Mouse (Mus musculus): ENCODE results near the gene Atxn2.
A peak's percentile ranks its signal among the peaks of the same experiment; 100 is the strongest.
"Not testable (repeated sequence)": the region's sequence is repeated elsewhere in the genome, so short reads cannot be mapped to it uniquely, and the experiment has no call there.

The Atxn2 gene

DNA sequence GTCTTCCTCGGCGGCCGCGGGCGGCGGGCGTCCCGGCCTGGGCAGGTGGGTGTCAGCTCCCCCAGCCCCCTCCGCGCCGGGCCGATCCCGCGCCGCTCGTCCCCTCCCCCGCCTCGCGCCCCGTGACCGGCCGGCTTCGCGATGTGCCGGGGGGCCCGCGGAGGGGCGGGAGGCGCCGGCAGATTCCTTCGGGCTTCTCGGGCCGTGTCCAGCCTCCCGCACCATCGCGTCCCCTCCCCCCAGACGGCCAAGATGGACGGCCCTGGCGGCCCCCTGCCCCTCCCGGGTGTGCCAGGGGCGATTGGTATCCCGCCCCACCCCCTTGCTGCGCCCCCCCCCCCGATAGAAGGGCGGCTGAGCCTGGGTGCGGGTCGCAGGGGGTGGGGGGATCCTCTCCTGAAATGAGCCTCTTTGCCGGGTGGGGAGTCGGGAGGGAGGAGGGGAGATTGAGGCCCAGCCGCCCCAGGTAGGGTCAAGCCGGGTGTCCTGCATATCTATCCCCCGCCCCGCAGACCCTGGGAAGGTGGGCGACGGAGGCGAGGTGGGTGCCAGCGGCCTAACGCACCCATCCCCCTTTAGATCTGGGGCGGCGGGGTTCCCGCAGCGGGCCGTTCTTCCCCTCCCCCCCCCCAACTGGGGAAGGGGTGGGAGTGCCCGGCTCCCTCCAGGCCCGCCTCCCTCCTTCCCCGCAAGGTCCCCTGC, 1.2 kb downstream of the Atxn2 start:
- peak; percentile 26 to 47 for DNase-seq

DNA sequence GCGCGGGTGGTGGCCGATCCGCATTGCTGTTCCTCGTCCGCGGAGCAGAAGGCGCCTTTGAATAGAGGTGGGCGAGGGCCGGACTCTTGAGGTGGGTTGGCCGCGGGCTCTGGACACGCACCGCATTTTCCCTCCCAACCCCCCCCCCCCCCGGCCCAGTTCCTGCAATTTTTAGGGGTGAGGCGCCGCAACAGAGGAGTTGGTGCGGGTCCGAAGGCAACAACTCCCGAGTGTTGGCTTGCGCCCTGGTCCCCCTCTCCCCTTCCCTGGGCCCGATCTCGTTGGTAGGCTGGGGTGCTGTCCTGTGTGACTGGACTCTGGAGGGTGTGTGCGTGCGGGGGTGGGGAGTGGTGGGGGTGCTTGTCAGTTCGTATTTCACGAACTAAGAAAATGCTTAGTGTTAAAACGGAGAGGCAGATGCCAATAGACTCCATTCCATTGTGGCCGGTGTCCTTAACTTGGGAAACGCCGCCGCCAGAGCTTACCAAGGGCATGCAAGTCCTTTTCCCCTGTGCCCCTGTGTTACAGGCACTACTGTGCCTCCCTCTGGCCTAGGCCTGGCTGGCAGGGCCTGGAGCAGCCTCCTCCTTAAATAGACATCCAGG, 1.9 kb downstream of the Atxn2 start:
- DNase-seq, result peak; percentile 48 to 54

DNA sequence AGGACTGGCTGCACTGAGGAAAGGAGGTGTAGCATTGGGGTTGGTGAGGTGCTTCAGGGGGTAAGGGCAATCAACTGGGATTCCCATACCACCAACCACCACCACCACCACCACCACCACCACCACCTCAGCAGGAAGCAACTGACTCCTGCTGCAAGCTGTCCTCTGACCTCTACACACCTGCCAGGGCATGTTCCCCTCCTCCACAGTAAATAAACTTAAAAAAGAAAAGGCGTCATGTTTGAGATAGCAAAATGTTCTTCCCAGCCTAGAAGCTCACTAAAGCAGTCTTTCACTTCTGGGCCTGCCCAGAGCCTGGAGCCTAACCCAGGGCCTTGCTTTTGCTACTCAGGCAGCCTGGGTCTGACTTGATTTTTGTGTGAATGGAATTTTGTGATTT, 3.2 kb downstream of the Atxn2 start:
- DNase-seq, result no peak

DNA sequence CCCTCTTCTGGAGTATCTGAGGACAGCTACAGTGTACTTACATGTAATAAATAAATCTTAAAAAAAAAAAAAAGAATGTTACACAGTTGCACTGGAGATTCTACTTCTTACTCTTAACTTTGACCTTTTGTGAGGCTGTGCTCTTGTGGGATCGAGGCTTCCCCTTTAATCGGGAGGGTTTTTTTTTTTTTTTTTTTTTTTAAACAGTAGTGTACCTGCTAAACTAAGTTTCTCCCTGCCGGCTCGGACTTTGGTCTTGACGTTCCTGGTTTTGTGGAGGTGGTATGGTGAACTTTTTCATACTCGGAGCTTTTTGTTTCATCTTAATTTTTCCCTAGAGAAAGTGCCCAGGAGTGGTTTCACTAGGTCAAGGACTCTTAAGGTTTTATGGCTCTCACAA, 3.8 kb downstream of the Atxn2 start:
- no peak for DNase-seq

DNA sequence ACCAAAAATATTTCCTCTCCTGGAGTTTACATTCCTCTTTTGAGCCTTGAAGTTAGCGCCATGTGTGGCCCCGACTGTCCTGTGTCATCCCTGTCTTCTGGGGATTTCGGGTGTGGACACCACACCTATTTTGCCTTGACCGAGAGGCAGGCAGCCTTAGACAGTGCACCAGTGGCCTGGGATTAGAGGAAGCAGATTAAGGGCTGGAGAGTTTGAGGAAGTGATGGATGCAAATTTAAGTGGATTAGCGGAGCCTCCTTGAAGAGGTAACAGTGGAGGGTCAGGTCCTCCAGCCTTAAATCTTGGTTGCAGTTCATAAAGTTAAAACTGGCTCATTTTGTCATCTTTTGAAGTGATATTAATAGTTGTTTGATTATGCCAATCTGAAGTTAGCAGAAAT, 7.3 kb downstream of the Atxn2 start:
- DNase-seq, result no peak

DNA sequence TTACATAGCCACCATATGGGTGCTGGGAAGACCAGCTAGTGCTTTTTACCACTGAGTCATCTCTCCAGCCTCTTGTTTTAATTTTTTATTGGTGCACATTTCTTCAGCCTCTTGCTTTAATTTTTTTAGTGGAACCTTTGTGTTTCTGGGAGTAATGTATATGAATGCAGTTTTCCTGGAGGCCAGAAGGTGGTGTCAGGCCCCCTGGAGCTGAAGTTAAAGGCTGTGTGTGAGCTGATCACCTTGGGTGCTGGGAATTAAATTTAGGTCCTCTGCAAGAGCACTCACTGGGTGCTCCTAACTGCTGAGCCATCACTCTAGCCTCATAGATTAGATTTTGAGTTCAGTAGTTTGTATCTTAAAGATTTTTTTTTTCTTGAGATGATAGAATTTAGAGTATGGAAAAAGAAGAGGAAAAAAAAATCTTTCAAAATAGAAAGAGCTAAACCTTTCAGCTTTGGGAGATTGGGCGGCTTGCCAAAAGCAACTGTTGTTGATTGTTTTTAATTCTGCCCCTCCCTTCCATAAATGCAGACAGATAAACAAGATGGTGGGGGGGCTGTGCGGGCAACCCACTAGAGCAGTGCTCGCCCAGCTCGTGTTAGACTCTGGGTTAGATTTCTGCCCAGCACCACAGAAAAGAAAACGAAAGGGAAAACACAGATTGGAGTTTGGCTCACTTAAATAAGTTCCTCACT, 9.9 kb downstream of the Atxn2 start:
- no peak for DNase-seq

DNA sequence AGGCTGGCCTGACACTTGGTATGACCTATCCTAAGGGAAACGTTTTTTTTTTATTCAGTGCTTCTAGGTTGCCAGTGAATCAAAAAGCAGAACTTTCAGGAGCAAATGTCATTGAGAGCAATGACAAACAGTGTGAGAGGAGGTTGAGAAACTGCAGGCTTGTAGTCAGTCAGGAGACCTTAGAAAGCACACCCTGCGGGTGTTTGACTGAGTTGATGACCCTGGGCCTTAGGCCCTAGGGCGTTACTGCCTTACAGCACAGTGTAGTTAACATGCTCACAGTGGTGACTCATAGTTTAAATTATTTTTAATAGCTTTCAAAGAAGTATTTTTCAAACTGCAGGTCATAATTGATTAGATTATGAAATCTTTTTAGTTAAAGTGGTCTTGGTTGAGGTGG, 10.7 kb downstream of the Atxn2 start:
- peak in 1 of 2 experiments; percentile 52 for DNase-seq

DNA sequence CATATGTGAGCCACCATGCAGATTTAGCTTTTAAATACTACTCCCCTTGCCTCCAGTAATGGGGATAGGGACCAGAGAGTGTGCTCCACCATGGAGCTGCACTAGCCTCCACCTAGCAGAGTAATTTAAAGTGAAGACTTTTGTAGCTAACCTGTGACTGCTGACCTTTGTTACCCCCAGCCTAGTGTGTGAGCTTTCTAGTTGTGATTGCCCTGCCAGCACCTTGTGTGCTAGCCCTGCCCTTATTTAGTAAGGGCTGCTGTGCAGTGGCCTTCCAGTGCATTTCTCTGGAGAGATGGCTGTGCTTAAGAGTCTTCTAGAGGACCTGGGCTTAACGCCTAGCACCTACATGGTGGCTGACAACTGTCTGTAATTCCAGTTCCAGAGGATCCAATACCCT, 13.5 kb downstream of the Atxn2 start:
- DNase-seq, result no peak

DNA sequence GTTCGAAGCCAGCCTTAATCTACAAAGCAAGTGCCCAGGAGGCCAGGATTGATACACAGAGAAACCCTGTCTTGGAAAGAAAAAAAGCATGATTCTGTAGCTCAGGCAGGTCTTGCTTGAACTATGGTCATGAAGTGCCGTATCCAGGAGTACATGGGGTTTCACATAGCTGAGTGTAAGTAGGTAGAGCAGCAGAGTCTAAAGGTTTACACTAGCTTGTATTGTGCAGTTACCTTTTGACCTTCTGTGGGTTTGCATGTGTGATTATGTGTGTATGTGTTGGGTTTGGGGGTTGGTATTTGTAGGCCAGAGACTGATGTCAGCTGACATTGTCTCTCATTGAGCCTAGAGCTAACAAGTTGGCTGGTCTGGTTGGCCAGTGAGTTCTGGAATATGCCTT, 18.9 kb downstream of the Atxn2 start:
- DNase-seq, result no peak

DNA sequence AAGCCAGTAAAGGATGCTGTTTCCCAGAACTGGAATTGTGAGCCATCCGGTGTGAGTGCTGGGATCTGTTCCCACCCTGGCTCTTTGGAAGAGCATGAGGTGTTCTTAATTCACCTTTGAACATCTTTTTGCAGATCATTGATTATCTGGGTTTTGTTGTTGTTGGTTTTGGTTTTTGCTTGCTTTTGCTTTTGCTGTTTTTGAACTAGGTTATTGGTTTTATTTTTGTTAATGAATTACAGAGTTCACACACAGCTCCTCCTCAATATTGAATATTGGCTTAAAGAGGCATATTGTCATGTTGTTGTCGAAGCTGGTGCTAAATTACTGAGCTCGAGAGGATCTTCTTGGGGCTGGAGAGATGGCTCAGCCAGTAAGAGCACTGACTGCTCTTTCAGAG, 25.5 kb downstream of the Atxn2 start:
- no peak for DNase-seq

DNA sequence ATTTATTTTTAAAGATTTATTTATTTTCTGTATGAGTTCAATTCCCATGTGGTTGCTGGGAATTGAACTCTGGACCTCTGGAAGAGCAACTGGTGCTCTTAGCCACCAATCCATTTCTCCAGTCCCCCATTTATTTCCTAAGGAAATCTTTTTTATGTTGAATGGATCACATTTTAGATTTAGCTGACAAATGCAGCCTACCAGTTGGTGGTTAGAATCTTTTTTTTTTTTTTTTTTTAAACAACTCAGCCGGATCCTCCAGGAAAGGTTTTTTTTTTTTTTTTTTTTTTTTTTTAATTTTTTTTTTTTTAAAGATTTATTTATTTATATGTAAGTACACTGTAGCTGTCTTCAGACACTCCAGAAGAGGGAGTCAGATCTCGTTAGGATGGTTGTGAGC, 27.0 kb downstream of the Atxn2 start:
- DNase-seq, result not testable (repeated sequence)

DNA sequence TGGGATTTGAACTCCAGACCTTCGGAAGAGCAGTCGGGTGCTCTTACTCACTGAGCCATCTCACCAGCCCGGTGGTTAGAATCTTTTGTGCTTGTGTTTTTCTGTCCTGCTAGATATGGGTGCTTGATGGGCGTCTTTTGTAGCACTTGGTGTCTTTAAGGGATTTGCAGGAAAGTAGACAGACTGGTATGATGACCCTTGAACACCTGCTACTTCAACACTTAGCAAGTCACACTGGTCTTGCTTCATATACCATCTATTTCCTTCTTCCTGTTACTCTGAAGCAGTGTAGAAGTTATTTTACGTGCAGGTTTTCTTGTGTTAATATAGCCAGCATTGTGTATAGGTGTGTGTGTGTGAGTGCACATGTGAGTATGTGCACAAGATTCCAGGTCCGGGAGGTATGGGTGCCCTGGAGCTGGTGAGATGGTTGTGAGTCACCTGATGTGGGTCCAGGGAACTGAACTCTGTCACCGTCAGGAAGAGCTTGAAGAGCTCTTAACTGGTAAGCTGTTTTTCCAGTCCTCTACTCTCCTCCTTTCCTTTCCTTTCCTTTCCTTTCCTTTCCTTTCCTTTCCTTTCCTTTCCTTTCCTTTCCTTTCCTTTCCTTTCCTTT, 27.5 kb downstream of the Atxn2 start:
- peak in 1 of 2 experiments; percentile 44 for DNase-seq

DNA sequence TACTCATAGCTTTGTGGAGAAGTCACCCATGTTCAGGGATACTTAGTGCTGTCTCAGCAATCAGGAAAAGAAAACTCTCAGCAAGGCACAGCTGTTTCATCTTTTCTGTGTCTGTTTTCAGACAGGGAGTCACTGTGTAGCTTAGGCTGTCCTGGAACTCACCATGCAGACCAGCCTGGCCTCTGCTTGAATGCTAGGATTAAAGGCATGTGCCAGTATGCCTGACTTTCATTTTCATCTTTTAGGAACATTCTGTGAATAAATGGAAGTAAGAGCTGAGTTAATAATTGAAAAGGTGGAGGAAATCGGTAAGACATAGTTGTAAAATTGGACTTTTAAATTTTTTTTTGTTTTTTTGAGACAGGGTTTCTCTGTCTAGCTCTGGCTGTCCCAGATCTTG, 29.4 kb downstream of the Atxn2 start:
- no peak for DNase-seq

DNA sequence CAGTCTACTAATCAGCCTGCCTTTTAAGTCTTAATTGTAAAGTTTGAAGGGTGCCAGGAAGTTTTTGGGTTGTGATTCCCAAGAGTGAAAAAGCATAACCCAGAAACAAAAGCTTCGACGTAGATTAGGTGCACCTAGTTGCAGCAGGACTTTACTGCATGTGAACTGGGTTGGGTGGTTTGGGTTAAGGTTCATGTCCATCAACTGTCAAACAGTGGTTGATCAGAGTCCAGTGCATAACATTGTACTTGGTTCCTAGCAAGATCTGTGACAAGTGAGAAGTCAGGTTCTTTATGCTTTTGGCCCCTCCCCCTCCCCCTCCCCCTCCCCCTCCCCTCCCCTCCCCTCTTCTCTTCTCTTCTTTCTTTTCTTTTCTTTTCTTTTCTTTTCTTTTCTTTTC, 31.8 kb downstream of the Atxn2 start:
- no peak for DNase-seq

DNA sequence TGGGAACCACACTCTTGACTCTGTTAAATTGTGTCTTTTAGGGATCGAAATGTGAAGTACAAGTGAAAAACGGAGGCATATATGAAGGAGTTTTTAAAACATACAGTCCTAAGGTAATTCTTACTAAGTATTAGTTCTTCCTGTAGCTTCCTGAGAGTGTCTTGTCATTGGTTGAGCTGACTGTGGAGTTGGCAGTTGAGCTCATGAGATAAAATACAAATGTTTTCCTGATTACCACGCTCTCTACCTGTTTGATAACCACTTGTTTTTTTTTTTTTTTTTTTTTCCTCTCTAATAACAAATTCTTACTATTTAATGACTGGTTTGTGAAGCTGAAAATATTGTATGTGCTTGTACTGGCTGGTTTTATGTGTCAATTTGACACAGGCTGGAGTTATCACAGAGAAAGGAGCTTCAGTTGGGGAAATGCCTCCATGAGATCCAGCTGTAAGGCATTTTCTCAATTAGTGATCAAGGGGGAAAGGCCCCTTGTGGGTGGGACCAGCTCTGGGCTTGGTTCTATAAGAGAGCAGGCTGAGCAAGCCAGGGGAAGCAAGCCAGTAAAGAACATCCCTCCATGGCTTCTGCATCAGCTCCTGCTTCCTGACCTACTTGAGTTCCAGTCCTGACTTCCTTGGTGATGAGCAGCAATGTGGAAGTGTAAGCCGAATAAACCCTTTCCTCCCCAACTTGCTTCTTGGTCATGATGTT, 36.9 kb downstream of the Atxn2 start:
- not testable (repeated sequence) for DNase-seq

DNA sequence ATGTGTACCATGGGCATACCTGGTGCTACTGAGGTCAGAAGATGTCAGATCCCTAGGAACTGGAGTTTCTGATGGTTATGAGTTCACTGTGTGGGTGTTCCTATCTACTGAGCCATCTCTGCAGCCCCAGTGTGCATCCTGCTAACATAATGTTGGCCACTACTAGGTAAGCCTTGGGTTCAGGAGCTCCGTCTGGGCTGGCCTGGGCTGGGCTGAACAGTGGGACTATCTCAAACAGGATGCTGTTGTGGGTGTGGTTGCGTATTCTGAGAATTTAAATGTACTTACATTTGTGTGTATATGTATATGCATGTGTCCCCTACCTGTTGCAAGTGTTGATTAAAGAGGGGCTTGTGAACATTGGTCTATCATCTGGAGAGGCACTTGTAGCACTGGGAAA, 38.5 kb downstream of the Atxn2 start:
- no peak for DNase-seq

DNA sequence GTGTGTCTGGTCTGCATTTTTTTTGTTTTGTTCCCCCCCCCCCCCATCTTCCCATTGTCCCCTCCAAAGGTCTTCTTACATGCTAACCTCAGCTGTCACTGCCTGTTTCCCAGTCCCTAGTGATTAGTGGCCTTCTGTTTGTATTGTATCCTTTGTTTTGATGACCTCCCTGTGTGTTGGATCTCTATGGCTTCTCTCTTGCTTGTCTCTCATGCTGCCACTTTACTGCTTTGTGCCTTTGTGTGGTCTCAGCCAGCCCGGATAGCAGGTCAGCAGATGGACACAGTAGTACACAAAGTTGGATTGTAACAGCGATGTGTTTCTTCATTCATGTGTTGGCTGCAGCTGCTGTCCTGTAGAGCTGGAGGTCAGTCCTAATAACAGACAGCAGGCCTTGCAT, 46.8 kb downstream of the Atxn2 start:
- DNase-seq, result no peak

DNA sequence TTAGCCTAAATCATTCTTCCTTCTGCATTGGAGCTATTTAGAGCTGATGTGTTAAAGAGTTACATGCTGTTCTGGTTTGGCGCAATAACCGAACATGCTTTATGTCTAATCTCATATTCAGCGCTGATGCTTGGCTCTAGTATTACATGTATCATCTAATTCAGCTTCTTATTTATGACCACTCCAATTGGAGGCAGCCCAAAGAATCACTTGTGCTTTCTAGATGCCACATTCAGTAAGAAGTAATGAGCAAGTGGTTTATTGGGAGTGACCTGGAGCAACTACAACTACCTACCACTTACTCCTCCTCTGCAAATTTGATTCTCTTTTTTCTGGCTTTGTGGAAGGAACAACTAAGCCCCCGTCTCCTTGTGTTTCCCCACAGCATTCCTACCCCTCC, 47.2 kb downstream of the Atxn2 start:
- no peak for DNase-seq

DNA sequence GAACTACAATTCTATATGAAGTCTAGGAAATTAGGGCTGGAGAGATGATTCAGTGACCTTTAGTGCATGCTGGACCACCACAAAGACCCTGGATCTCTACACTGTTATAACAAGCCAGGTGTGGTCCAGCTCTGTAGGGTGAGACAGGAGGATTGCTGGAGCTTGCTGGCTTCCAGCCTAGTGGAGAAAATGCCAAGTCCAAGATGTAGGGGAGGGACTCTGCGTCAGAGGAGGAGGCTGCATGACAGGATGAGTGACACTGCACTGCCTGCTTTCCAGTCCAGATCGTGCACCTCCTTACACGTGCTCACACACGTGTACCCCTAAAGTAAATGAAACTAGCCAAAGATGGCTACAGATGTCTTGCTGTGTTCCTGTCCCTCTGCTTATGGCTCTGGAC, 48.8 kb downstream of the Atxn2 start:
- DNase-seq, result no peak

DNA sequence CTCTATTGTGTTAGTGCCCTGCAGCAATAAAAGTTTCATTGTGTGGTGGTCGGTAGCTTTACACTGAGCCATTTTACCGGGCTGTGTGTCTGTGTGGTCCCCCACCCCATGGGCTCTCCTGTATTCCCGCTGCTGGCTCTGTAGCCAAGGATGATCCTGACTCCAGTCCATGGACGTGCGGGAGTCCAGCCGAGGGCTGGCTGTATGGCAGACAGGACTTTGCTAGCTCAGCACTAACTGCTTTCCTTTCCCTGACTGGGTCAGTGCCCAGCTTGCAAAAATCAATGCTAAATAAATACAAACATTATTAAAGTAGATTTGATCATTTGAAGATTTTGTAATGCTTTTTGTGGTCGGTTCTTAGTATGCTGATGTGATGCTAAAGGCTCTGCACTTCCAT, 50.3 kb downstream of the Atxn2 start:
- no peak for DNase-seq

DNA sequence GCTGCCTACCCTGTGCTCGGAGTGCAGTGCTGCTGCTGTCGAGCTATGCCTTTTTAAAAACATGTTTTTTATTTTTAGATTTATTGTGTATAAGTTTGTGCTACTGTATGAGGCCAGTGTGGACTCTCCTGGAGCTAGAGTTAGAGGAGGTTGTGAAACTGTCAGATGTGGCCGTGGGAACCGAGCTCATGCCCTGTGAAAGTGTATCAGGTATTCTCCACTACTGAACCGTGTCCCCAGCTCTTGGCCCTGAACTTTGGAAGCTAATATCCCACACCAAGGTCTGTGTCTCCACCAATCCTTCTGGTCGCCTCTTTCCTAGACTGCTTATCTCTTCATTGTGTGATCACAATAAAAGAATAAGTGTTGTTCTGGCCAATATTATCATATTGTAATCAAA, 51.8 kb downstream of the Atxn2 start:
- DNase-seq, result no peak

DNA sequence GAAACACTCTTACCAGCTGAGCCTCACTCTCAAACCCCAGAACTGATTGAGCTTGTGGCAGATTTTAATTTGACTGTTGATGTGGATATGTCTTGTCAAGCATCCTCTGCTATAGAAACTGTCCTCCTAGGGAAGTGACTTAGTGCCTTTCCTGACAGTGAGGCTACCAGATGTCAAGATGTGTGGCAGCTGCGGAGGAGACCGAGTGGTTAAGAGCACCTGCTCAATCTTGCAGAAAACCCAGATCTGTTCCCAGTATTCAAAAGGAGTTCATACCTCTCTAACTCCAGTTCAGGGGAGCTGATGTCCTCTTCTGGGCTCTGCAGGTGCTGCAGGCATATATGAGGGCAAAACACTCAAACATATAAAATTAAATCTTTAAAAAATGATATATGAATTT, 53.9 kb downstream of the Atxn2 start:
- DNase-seq, result no peak

DNA sequence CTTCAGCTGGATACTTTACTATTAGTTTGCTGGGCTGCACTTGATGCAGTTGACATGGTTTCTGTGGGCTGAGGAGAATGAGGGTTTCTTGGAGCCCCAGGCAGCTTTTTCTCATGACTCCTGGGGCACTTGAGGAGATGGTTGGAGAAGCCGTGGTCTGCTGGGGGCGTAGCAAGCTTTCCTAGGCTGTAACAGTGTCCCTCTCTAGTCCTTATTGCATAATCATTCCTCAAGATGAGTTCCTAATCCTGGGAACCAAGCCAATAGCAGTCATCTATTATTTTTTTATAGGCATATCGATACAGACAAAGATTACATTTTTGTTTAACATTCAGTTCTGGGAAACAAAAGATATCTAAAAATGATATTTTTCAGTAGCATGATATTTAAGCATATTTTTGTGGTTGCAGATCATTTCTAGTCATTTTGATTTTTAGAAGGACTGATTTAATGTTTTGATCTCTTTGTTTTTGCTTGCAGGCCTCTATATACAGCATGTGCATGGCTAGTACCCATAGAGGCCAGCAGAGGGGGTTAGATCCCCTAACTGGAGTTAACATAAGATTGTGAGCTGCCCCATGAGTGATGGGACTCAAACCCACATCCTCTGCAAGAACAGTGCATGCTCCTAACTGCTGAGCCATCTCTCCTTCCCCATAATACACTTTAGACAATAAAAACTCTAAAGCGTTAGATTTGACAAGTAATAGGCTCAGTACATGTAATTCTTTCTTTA, 55.1 kb downstream of the Atxn2 start:
- DNase-seq, result no peak

Measured in lung, adult 18-20 months (tissue).